Mouse (Mus musculus): ENCODE measurements around the gene Tmem104. TPM values are rescaled to one million over a fixed set of nuclear protein-coding genes. Genes with fewer than 3 reads are reported as not detected.

The Tmem104 gene
- polyA plus RNA-seq, 1 experiment = 6.6 TPM

DNA sequence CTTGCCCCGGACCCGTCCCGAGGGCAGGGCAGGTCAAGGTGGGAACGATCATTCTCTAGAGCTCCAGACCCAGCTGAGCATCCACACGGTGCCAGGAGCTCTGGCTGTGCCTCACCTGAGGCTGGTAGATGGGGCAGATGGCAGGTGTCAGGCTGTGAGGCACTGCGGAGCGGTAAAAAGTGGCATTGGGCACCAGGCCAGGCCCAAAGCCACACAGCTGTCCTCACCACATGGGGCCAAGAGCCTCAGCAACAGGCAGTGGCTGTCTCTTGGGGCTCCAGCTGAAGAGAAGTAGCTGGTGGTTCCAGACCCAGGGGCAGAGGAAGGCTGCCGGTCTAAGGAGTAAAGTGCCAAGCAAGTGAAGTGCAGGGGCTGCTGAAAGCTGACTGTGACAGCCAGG, 59.1 kb downstream of the Tmem104 start:
- Histone ChIP-seq H3K4me3 (ENCODE audit: insufficient read depth, poor library complexity, severe bottlenecking) (no peak overlapping the region), H3K79me2 (ENCODE audit: control insufficient read depth, insufficient read depth) (no peaks in the 10 kb centered on the region), H3K79me3 (ENCODE audit: low read depth) (no peaks in the 10 kb centered on the region), H3K36me3 (ENCODE audit: control insufficient read depth, insufficient read depth) (no peaks in the 10 kb centered on the region), H3K27me3 (ENCODE audit: control insufficient read depth, insufficient read depth, insufficient read length) (peaks cover 35% of the 10 kb centered on the region), H3ac (ENCODE audit: control insufficient read depth, insufficient read length, low read depth) (no peak overlapping the region)
- TF ChIP-seq MYOD1 (IDR thresholded peaks at IDR 0.05; ENCODE audit: control insufficient read depth, insufficient read length, low read depth) (peak; percentile 9), CTCF (IDR thresholded peaks at IDR 0.05; ENCODE audit: control insufficient read depth, insufficient read depth, insufficient read length) (no peak)

DNA sequence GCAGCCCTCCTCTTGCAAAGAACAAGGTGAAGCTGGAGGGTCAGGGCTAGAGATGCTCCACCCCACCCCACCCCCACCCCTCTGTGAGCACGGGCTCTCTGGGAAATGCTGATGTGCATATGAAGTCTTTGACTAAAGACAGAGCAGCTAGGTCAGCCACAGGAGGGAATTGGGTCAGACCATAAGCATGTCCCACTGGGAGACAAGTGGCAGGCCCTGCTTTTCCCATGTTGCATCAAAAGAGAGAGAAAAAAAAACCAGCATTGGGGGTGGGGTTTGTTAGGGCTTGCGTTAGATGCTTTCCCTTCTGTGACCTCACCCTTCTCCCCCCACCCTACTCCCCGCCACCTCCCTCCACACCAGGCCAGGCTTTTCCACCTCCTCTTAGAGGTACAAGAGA, 60.0 kb downstream of the Tmem104 start:
- H3K79me3 ChIP-seq (ENCODE audit: low read depth) = no peaks in the 10 kb centered on the region
- TF ChIP-seq MYOG (IDR thresholded peaks at IDR 0.05; ENCODE audit: control insufficient read depth, extremely low read depth, insufficient read length) (no peak), CEBPB (IDR thresholded peaks at IDR 0.05; ENCODE audit: low read depth) (no peak), CTCF (IDR thresholded peaks at IDR 0.05; ENCODE audit: control insufficient read depth, insufficient read depth, insufficient read length) (no peak), MAX (IDR thresholded peaks at IDR 0.05) (no peak)
- H3K27me3 ChIP-seq (ENCODE audit: control insufficient read depth, insufficient read depth, insufficient read length) = peaks cover 44% of the 10 kb centered on the region
- H3ac ChIP-seq (ENCODE audit: control insufficient read depth, insufficient read length, low read depth) = no peak overlapping the region
- no peaks in the 10 kb centered on the region for H3K36me3 ChIP-seq (ENCODE audit: control insufficient read depth, insufficient read depth)
- no peak overlapping the region for H3K4me3 ChIP-seq (ENCODE audit: insufficient read depth, poor library complexity, severe bottlenecking)
- no peaks in the 10 kb centered on the region for H3K79me2 ChIP-seq (ENCODE audit: control insufficient read depth, insufficient read depth)

DNA sequence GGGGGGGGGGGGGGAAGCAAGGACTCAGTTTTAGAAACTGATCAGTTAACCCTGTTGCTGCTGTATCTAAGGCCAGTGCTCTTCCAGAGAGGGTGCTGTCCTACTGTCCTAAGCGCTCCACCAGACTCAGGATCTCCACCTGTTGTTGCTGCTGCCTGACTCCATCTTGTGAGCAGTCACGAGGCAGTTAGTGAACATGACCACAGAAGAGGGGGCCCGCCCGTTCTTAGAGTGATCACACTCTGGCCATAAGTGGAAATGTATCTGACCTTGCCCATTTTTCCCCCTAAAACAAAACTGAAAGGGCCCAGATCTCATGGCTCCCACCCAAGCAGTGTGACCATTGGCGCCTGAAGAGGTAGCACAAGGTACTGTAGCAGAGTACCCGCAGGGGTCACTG, 60.7 kb downstream of the Tmem104 start:
- TF ChIP-seq FOSL1 (IDR thresholded peaks at IDR 0.05; ENCODE audit: insufficient read depth, low read length, poor library complexity, severe bottlenecking) (no peak), MYOG (IDR thresholded peaks at IDR 0.05; ENCODE audit: control insufficient read depth, extremely low read depth, insufficient read length) (no peak)
- Histone ChIP-seq H3ac (ENCODE audit: control insufficient read depth, insufficient read length, low read depth) (no peak overlapping the region), H3K79me3 (ENCODE audit: low read depth) (no peaks in the 10 kb centered on the region), H3K27me3 (ENCODE audit: control insufficient read depth, insufficient read depth, insufficient read length) (peaks cover 51% of the 10 kb centered on the region), H3K79me2 (ENCODE audit: control insufficient read depth, insufficient read depth) (no peaks in the 10 kb centered on the region), H3K36me3 (ENCODE audit: control insufficient read depth, insufficient read depth) (no peaks in the 10 kb centered on the region), H3K4me3 (ENCODE audit: insufficient read depth, poor library complexity, severe bottlenecking) (no peak overlapping the region)

DNA sequence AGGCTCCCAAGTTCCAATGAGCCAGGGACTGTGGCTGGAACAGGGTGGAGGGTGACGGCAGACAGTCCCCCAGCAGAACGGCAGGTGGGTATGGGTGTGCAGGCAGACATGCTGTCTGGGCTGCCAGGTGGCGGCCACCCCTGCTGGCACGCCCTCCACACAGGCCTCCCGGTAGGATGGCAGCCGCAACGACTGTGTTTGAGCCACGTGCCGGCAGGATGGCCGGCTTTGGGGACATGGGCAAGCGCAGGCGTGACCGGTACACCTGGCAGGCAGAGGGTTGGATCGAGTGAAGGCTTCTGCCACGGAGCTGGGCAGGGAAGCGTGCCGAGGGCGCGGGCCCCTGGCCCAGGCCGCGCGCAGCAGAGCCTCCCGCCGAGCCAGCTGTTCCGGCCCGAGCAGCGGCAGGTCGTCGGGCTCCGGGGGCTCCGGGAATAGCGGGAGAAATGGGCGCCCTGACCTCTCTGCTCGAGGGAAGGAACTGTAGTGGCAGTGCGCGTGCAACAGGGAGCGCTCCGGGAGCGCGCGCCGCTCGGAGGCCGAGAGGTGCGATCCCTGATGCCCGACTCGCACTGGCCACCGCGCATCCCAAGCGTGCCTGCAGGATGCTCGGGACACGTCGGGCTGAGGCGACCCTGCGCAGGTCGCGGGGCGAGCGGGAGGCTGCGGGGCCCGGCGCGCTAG, 62.6 kb downstream of the Tmem104 start:
- Histone ChIP-seq H3K79me3 (ENCODE audit: low read depth) (no peaks in the 10 kb centered on the region), H3K79me2 (ENCODE audit: control insufficient read depth, insufficient read depth) (no peaks in the 10 kb centered on the region), H3K36me3 (ENCODE audit: control insufficient read depth, insufficient read depth) (no peaks in the 10 kb centered on the region), H3ac (ENCODE audit: control insufficient read depth, insufficient read length, low read depth) (no peak overlapping the region), H3K4me3 (ENCODE audit: insufficient read depth, poor library complexity, severe bottlenecking) (no peak overlapping the region), H3K27me3 (ENCODE audit: control insufficient read depth, insufficient read depth, insufficient read length) (peaks cover 69% of the 10 kb centered on the region)
- TF ChIP-seq MYOG (IDR thresholded peaks at IDR 0.05; ENCODE audit: control insufficient read depth, extremely low read depth, insufficient read length) (no peak), CTCF (IDR thresholded peaks at IDR 0.05; ENCODE audit: control insufficient read depth, insufficient read depth, insufficient read length) (no peak), USF1 (IDR thresholded peaks at IDR 0.05; ENCODE audit: low read depth) (no peak), CEBPB (IDR thresholded peaks at IDR 0.05; ENCODE audit: low read depth) (no peak), MYOD1 (IDR thresholded peaks at IDR 0.05; ENCODE audit: control insufficient read depth, insufficient read length, low read depth) (no peak), MAX (IDR thresholded peaks at IDR 0.05) (no peak), FOSL1 (IDR thresholded peaks at IDR 0.05; ENCODE audit: insufficient read depth, low read length, poor library complexity, severe bottlenecking) (no peak)

DNA sequence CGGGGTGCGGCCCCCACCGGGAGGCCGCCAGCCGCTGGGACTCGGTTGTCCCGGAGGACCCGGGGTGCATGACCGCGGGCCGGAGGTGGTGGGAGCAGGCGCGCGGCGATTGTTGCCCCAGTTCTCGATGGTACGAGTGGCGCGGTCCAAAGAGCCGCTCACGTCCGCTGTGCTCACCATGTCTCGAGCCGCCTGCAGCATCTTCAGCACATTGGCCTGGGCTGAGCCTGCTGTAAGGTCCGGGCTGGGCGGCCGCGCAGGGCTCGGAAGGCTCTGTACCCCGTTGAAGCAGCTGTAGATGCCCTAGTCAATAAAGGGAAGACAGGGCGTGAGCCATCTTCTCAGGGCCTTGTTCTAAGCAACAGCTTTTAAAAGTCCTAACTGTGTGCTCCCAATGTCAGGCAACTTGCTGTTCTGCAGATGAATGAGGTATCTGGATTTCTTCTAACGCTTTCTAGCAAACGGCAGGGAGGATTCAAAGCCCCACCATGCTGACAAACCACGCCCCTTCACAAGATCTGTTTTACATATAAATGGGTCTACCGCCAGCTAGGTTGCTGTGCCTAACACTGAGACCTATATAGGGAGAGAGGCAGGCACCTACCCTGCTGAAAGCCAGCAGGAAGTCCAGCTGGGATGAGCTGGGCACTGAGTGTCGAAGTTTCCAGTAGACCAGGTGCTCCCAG, 63.3 kb downstream of the Tmem104 start:
- Histone ChIP-seq H3ac (ENCODE audit: control insufficient read depth, insufficient read length, low read depth) (no peak overlapping the region), H3K79me3 (ENCODE audit: low read depth) (no peaks in the 10 kb centered on the region), H3K79me2 (ENCODE audit: control insufficient read depth, insufficient read depth) (no peaks in the 10 kb centered on the region), H3K4me3 (ENCODE audit: insufficient read depth, poor library complexity, severe bottlenecking) (no peak overlapping the region), H3K36me3 (ENCODE audit: control insufficient read depth, insufficient read depth) (no peaks in the 10 kb centered on the region), H3K27me3 (ENCODE audit: control insufficient read depth, insufficient read depth, insufficient read length) (peaks cover 76% of the 10 kb centered on the region)
- TF ChIP-seq CTCF (IDR thresholded peaks at IDR 0.05; ENCODE audit: control insufficient read depth, insufficient read depth, insufficient read length) (no peak), MAX (IDR thresholded peaks at IDR 0.05) (no peak), MYOD1 (IDR thresholded peaks at IDR 0.05; ENCODE audit: control insufficient read depth, insufficient read length, low read depth) (no peak), USF1 (IDR thresholded peaks at IDR 0.05; ENCODE audit: low read depth) (no peak), FOSL1 (IDR thresholded peaks at IDR 0.05; ENCODE audit: insufficient read depth, low read length, poor library complexity, severe bottlenecking) (no peak), MYOG (IDR thresholded peaks at IDR 0.05; ENCODE audit: control insufficient read depth, extremely low read depth, insufficient read length) (no peak)

DNA sequence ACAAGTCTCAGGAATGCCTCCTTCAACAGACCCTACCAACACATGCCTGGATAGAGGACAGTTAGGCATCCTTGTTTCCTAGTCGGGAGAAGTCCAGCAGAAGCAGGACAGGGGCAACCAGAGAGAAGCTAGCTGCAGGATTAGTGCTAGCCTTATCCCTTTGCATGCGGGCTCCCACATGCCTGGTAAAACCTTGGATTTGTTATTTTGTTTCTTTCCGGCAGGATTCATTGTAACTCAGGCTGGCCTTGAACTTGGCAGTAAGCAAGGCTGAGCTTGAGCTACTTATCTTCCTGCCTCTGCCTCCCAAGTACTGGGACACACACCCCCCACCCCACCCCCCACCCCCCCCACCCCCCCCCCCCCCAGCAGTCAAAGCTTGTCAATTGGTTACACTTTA, 64.0 kb downstream of the Tmem104 start:
- Histone ChIP-seq H3K4me3 (ENCODE audit: insufficient read depth, poor library complexity, severe bottlenecking) (no peak overlapping the region), H3K79me2 (ENCODE audit: control insufficient read depth, insufficient read depth) (no peaks in the 10 kb centered on the region), H3K79me3 (ENCODE audit: low read depth) (no peaks in the 10 kb centered on the region), H3K27me3 (ENCODE audit: control insufficient read depth, insufficient read depth, insufficient read length) (peaks cover 83% of the 10 kb centered on the region), H3ac (ENCODE audit: control insufficient read depth, insufficient read length, low read depth) (no peak overlapping the region), H3K36me3 (ENCODE audit: control insufficient read depth, insufficient read depth) (no peaks in the 10 kb centered on the region)
- TF ChIP-seq FOSL1 (IDR thresholded peaks at IDR 0.05; ENCODE audit: insufficient read depth, low read length, poor library complexity, severe bottlenecking) (no peak), MAX (IDR thresholded peaks at IDR 0.05) (no peak), MYOD1 (IDR thresholded peaks at IDR 0.05; ENCODE audit: control insufficient read depth, insufficient read length, low read depth) (no peak), USF1 (IDR thresholded peaks at IDR 0.05; ENCODE audit: low read depth) (no peak), CEBPB (IDR thresholded peaks at IDR 0.05; ENCODE audit: low read depth) (no peak), MYOG (IDR thresholded peaks at IDR 0.05; ENCODE audit: control insufficient read depth, extremely low read depth, insufficient read length) (no peak), CTCF (IDR thresholded peaks at IDR 0.05; ENCODE audit: control insufficient read depth, insufficient read depth, insufficient read length) (no peak)

Measured in C2C12 (cell line).